Mouse (Mus musculus) liver, embryonic 11.5 days (tissue): ENCODE data around the gene Tmem26. TPM values are rescaled to one million over a fixed set of nuclear protein-coding genes. Genes with fewer than 3 reads are reported as not detected.

Source experiments
- ATAC-seq: fragments of 200-750 bp; cut with Nextera tagmentation; replicated peaks from 2 replicates; pipeline ENCODE4 v1.8.0; 2017; ENCODE audit warnings: moderate number of reproducible peaks, mild to moderate bottlenecking, moderate TSS enrichment, moderate library complexity; ENCODE audit not compliant: low FRiP score
- DNase-seq: peaks from one replicate; pipeline ENCODE4 v3.0.0-alpha.2; 2017; ENCODE audit warnings: low spot score
- H3K27ac ChIP-seq: fragments of 300-500 bp; sonication (generic); 2 replicates; pipeline ENCODE4 v1.5.1; 2014; ENCODE audit warnings: mild to moderate bottlenecking, low read depth, low read length, control low read depth
- H3K27me3 ChIP-seq: fragments of 300-500 bp; sonication (generic); replicated peaks from 2 replicates; pipeline ENCODE4 v1.6.1; 2014; ENCODE audit warnings: low read length, mixed read lengths; ENCODE audit not compliant: control insufficient read depth, insufficient read depth
- H3K36me3 ChIP-seq: fragments of 300-500 bp; sonication (generic); 2 replicates; pipeline ENCODE4 v1.6.1; 2014; ENCODE audit warnings: mild to moderate bottlenecking, low read length, moderate library complexity, mixed read lengths; ENCODE audit not compliant: control insufficient read depth, insufficient read depth
- H3K4me1 ChIP-seq: fragments of 300-500 bp; sonication (generic); replicated peaks from 2 replicates; pipeline ENCODE4 v1.6.1; 2014; ENCODE audit warnings: low read length, mixed read lengths; ENCODE audit not compliant: control insufficient read depth, insufficient read depth
- H3K4me2 ChIP-seq: fragments of 300-500 bp; sonication (generic); 2 replicates; pipeline ENCODE4 v1.6.1; 2014; ENCODE audit warnings: mild to moderate bottlenecking, control low read depth, moderate library complexity
- H3K4me3 ChIP-seq: fragments of 300-500 bp; sonication (generic); 2 replicates; pipeline ENCODE4 v1.5.1; 2014; ENCODE audit warnings: low read depth, low read length, control low read depth
- H3K9ac ChIP-seq: fragments of 300-500 bp; sonication (generic); 2 replicates; pipeline ENCODE4 v1.6.1; 2014; ENCODE audit warnings: low read depth, low read length, control low read depth
- H3K9me3 ChIP-seq: fragments of 300-500 bp; sonication (generic); 2 replicates; pipeline ENCODE4 v1.6.1; 2016; ENCODE audit warnings: low read length, inconsistent platforms, mixed read lengths; ENCODE audit not compliant: control insufficient read depth
- WGBS: fragments of 180-500 bp; shearing (Covaris S2); extraction: QIAGEN DNeasy Blood & Tissue Kit; methylation state at CpG from one replicate; pipeline ENCODE4 v1.1.7; 2014; 5-methylcytosine and 5-hydroxymethylcytosine counted together
- polyA plus RNA-seq: library from polyadenylated mRNA; unstranded; fragments of >200 nt; fragmentation: Nextera tagmentation; extraction: Ambion mirVana; gene quantifications from 2 replicates; pipeline ENCODE4 v1.2.1, GENCODE M21; 2014

The Tmem26 gene
- polyA plus RNA-seq, 1 experiment from 2014 or later, result 7.5 TPM

DNA sequence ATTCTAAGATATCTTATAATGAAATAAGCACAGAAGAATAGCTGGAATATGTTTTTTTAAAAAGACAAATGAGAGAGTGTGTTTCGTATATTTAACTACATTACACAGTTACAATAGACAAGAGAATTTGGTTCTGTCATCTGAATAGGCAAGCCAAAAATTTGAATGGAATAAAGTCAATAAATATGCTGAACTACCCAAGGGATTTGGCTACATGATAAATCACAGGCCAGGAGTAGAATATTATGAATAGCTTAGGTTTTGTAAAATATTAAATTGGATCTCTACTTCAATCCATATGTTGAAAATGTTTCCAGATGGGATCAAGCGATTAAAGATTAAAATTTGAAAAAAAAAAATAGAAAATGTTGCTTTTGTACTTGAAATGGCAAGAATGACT, 60.4 kb downstream of the Tmem26 start:
- Histone ChIP-seq H3K4me3 (no peak overlapping the region), H3K36me3 (no peaks in the 10 kb centered on the region), H3K27ac (no peak overlapping the region), H3K4me2 (no peak overlapping the region), H3K27me3 (no peaks in the 10 kb centered on the region), H3K9ac (no peak overlapping the region), H3K4me1 (no peaks in the 10 kb centered on the region), H3K9me3 (no peaks in the 10 kb centered on the region)
- DNase-seq, result no peak
- 77% methylated on average over 2 of the region's 2 CpGs for WGBS
- ATAC-seq, result no peak

DNA sequence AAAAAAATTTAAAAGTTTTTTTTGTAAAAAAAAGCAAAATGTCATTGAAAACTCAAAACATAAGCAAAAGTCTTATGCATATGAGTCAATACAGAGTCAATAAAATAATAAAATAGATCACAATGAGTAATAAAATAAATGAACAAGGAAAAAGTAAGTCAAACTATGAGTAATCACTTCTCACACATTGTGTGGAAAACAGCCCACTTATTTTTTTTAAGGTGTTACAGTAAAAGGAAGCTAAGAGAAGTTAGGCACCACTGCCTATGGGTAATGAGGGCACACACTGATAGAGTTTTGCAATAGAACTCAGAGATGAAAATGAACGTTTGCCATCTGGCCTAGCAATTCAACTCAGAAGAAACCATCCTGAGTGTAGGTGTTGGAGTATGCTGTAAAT, 61.0 kb downstream of the Tmem26 start:
- Histone ChIP-seq H3K4me2 (no peak overlapping the region), H3K9me3 (no peaks in the 10 kb centered on the region), H3K4me1 (no peaks in the 10 kb centered on the region), H3K27ac (no peak overlapping the region), H3K9ac (no peak overlapping the region), H3K27me3 (no peaks in the 10 kb centered on the region), H3K4me3 (no peak overlapping the region), H3K36me3 (no peaks in the 10 kb centered on the region)
- DNase-seq, result no peak
- WGBS, result 84% methylated on average over 1 of the region's 1 CpGs
- no peak for ATAC-seq

DNA sequence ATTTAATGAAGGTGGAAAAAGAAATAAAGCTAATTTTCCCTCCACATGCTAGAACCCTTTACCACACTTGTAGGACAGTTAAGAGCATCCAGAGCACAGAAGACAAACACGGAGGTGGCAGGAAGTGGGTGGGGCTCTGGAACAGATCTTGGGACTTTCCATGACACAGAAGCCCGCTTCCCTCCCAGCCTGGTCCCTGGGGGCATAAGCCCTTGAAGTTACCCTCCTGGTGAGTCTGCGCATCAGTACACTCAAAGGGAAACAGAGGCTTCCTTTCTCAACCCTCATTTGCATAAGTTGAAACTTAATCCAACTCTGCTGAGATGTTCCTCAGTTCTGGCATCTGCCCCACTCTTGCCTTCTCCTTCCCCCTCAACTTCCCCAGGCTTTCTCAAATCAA, 72.0 kb downstream of the Tmem26 start:
- Histone ChIP-seq H3K4me2 (no peak overlapping the region), H3K9ac (no peak overlapping the region), H3K36me3 (no peaks in the 10 kb centered on the region), H3K4me3 (no peak overlapping the region), H3K27ac (no peak overlapping the region), H3K9me3 (no peaks in the 10 kb centered on the region), H3K4me1 (no peaks in the 10 kb centered on the region), H3K27me3 (no peaks in the 10 kb centered on the region)
- no peak for ATAC-seq
- WGBS, result 13% methylated on average over 3 of the region's 3 CpGs
- DNase-seq, result no peak

DNA sequence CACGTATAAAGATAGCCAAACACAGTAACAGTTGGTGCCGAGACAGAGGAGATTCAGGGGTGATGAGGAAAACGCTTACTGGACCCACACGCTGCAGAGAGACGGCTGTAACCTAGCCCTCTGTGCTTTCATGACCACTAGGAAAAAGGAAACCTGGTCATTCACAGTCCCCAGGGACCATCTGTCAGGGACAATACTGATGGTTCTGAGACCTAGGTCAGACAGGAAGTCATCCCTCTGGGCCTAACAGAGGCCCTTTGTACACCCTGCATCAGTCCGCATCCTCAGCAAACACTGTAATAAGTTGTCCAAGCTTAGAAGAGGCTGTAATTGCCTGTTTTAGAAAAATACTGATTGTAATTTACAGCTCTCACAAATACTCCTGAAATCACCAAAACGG, 76.4 kb downstream of the Tmem26 start:
- no peak overlapping the region for H3K9ac ChIP-seq
- no peaks in the 10 kb centered on the region for H3K9me3 ChIP-seq
- no peak overlapping the region for H3K4me3 ChIP-seq
- no peaks in the 10 kb centered on the region for H3K4me1 ChIP-seq
- 73% methylated on average over 7 of the region's 7 CpGs for WGBS
- H3K27me3 ChIP-seq, result no peaks in the 10 kb centered on the region
- DNase-seq, result no peak
- no peak overlapping the region for H3K27ac ChIP-seq
- no peak for ATAC-seq
- no peak overlapping the region for H3K4me2 ChIP-seq
- no peaks in the 10 kb centered on the region for H3K36me3 ChIP-seq

DNA sequence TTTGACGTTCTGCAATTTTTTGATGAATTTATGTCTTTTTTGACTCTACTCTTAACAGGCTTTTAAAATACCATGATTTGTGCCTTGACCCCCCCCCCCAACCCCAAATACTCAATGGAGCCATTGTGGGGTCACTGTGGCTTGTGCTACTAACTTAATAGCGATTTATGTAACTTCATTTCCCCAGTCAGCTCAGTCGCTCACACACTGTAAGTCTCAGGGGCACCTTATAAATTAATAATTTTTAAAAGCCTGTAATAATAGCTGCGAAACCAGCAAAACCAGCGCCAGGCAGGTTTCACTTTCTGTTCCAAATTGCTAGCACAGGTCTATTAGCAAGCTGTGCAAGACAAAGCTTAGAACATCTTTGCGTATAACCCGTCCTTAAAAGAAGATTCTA, 76.9 kb downstream of the Tmem26 start:
- DNase-seq, result no peak
- no peak for ATAC-seq
- WGBS, result 86% methylated on average over 7 of the region's 7 CpGs

DNA sequence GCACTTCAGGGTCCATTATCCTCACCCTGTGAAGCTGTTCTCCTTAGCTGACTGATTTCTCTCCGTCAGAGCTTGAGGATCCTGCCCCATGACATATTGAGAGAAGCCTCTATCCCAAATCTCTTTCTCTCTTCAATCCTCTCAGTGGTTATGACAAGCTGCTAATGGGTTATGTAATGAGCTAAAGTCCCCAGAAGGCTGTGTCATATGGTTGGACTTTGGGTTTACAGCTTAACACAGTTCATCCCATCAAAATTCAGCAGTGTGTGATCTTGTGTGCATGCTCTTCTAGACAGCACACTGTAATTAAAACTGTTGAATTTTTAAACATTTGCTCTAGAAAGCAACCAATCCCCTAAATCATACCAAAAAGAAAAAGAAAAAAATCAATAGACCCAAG, 82.9 kb downstream of the Tmem26 start:
- H3K4me3 ChIP-seq, result no peak overlapping the region
- H3K27me3 ChIP-seq, result no peaks in the 10 kb centered on the region
- 67% methylated on average over 1 of the region's 1 CpGs for WGBS
- DNase-seq (no peak), ATAC-seq (no peak)
- H3K4me1 ChIP-seq, result no peaks in the 10 kb centered on the region
- H3K4me2 ChIP-seq, result no peak overlapping the region
- 0 out of 2 replicates have a peak, but pooled peaks cover 2% of the 10 kb centered on the region for H3K9me3 ChIP-seq
- no peaks in the 10 kb centered on the region for H3K36me3 ChIP-seq
- H3K9ac ChIP-seq, result no peak overlapping the region
- no peak overlapping the region for H3K27ac ChIP-seq

More for the DNA sequence above, 76.9 kb downstream of the Tmem26 start:
- Histone ChIP-seq H3K36me3 (no peaks in the 10 kb centered on the region), H3K9me3 (no peaks in the 10 kb centered on the region), H3K9ac (no peak overlapping the region), H3K27me3 (no peaks in the 10 kb centered on the region), H3K4me2 (no peak overlapping the region), H3K27ac (no peak overlapping the region), H3K4me1 (no peaks in the 10 kb centered on the region), H3K4me3 (no peak overlapping the region)

DNA sequence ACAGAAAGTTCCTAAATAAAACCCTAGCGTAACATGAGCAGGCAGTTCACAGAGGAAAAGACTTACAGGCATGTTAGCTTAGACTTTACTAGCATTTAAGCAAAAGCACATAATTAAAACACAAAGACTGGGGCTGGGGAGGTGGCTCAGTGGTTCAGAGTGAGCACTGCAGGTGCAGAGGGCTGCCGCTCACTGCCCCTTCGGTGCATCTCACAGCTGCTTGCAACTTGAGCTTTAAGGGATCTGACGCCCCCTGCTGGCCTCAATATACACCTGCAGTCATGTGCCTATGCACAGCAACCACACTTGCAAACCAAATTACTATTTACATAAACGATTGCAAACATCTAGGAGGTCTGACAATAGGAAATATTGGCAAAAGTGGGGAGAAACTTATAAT, 87.5 kb downstream of the Tmem26 start:
- H3K9me3 ChIP-seq, result 0 out of 2 replicates have a peak, but pooled peaks cover 2% of the 10 kb centered on the region
- no peak overlapping the region for H3K27ac ChIP-seq
- no peak for ATAC-seq
- DNase-seq, result no peak
- H3K4me2 ChIP-seq, result no peak overlapping the region
- 82% methylated on average over 5 of the region's 5 CpGs for WGBS
- no peaks in the 10 kb centered on the region for H3K27me3 ChIP-seq
- H3K9ac ChIP-seq, result no peak overlapping the region
- H3K36me3 ChIP-seq, result no peaks in the 10 kb centered on the region
- no peaks in the 10 kb centered on the region for H3K4me1 ChIP-seq
- H3K4me3 ChIP-seq, result no peak overlapping the region

DNA sequence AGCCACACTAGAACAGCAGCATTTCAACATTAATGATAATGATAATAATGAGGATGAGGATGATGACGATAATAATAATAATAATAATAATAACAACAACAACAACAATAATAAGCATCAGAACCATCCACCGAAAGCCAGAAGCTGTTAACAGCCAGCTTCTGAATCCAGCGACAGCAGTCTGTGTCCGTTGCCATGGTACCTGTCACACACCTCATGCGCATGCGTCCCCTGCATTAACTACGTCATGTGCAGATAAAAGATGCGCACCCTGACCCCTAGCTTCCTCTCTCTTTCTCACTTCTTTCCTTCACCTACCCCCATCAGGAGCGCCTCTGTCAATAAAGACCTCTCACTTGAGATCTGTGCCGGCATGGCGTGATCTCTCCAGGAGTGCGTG, 89.3 kb downstream of the Tmem26 start:
- 87% methylated on average over 12 of the region's 12 CpGs for WGBS
- 0 out of 2 replicates have a peak, but pooled peaks cover 2% of the 10 kb centered on the region for H3K9me3 ChIP-seq
- DNase-seq (no peak), ATAC-seq (no peak)
- H3K4me3 ChIP-seq, result no peak overlapping the region
- no peaks in the 10 kb centered on the region for H3K27me3 ChIP-seq
- H3K36me3 ChIP-seq, result no peaks in the 10 kb centered on the region
- H3K4me2 ChIP-seq, result no peak overlapping the region
- H3K27ac ChIP-seq, result no peak overlapping the region
- no peak overlapping the region for H3K9ac ChIP-seq
- H3K4me1 ChIP-seq, result no peaks in the 10 kb centered on the region

DNA sequence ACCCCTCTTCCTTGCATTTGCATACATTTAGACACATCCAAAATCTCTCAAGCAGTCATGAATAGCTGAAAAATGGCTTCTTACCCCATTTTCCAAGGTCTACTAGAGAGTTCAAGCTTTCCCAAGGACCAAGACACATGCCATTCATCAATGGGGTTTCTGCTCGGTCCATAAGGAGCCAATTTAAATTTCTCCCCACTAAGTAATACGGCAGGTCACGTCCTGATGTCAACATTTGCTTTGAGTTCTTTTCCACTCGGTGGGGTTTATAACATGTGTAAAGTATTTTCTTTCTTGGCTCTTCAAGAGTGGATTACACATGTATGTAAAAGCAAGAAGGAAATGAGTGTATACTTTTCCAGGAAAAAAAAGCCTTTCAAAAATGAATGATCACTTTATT, 93.8 kb downstream of the Tmem26 start:
- Histone ChIP-seq H3K36me3 (no peaks in the 10 kb centered on the region), H3K4me1 (no peaks in the 10 kb centered on the region), H3K4me3 (no peak overlapping the region), H3K9ac (no peak overlapping the region), H3K27ac (no peak overlapping the region), H3K4me2 (no peak overlapping the region), H3K27me3 (no peaks in the 10 kb centered on the region), H3K9me3 (no peaks in the 10 kb centered on the region)
- no peak for DNase-seq
- 78% methylated on average over 4 of the region's 4 CpGs for WGBS
- no peak for ATAC-seq
